Mouse (Mus musculus): ENCODE results near the gene Olfr1348. TPM values are rescaled to one million over a fixed set of nuclear protein-coding genes. Genes with fewer than 3 reads are reported as not detected.

Olfr1348 gene
- not detected in 2 replicates for polyA plus RNA-seq (2015; fragmentation: Nextera tagmentation; extraction: Ambion mirVana)

GRCm38 (mm10) chr7:6508648-6509047, at the start of gene Olfr1348:
Gene Olfr1348 (minus strand): TSS chr7:6508748.

GRCm38 (mm10) chr7:6522850-6523249, 14.3 kb upstream of the Olfr1348 start, which contains the start of gene Olfr1349:
Gene Olfr1349 (minus strand): TSS chr7:6522950.

GRCm38 (mm10) chr7:6499655-6500054, 8.9 kb downstream of the Olfr1348 start, which contains the start of gene Olfr1347:
Gene Olfr1347 (minus strand): TSS chr7:6499755.

GRCm38 (mm10) chr7:6486841-6487240, 21.7 kb downstream of the Olfr1348 start, which contains the start of gene Olfr5:
Gene Olfr5 (minus strand): TSS chr7:6486941.

DNA sequence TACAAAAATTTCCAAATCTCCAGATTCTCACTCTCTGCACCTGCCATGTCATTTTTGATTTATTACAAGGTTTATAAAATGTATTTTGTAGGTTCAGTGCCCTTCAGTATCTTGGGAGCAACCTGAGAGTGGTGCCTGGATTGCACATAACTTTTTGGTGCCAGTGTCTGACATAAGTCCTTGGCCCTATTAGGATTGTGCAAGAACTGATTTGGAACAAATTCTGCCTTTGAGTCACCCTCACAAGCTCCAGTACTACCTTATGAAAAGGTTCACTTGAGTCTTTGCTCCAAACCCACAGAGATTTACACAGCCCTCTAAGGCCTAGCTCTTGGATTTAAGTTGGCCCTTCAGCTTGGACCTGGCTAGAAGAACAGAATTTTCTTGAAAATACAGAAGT, 41.6 kb downstream of the Olfr1348 start, which contains the start of gene Olfr1346:
Olfr1346 (plus strand) TSS at position 151 of the 400 bp plus-strand sequence.

DNA sequence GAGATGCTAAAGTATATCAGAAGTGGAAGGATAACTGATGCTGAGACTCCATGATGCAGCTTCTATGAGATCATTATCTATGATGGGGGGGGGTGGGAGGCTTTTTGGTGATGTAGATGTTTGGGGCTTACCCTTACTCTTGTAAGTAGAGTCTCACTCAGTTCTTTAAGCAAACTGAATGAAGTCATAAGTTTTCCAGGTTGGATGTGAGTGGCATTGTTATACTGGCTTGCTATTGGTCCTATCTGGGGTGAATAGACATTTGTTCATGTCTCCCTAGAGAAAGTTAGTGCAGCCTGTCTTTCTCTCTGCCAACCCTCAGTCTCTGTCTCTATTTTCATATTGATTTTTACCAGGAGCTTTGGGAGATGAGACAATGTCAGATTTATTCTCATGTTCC, 52.7 kb downstream of the Olfr1348 start, which contains the start of gene Olfr1336:
Olfr1336 (plus strand) TSS at position 301 of the 400 bp plus-strand sequence.

Other genes with a start within 250 kb of the Olfr1348 start
- 9.9 and 10.7 TPM in 2 replicates for gene Zfp667, start 222.2 kb downstream of the Olfr1348 start, polyA plus RNA-seq (2015; fragmentation: Nextera tagmentation; extraction: Ambion mirVana)
- 2.5 and 3.0 TPM in 2 replicates for gene Zfp583, start 177.5 kb downstream of the Olfr1348 start, polyA plus RNA-seq (2015; fragmentation: Nextera tagmentation; extraction: Ambion mirVana)
- 0.17 and 0.56 TPM in 2 replicates for gene Gm3854, start 165.0 kb downstream of the Olfr1348 start, polyA plus RNA-seq (2015; fragmentation: Nextera tagmentation; extraction: Ambion mirVana)
- gene Zfp78, start 145.5 kb downstream of the Olfr1348 start, polyA plus RNA-seq (2015; fragmentation: Nextera tagmentation; extraction: Ambion mirVana): 1.9 and 2.1 TPM in 2 replicates
- 3.8 and 5.4 TPM in 2 replicates for gene Zfp28, start 125.5 kb downstream of the Olfr1348 start, polyA plus RNA-seq (2015; fragmentation: Nextera tagmentation; extraction: Ambion mirVana)
- not detected in 2 replicates for gene Smim17, start 110.0 kb downstream of the Olfr1348 start, polyA plus RNA-seq (2015; fragmentation: Nextera tagmentation; extraction: Ambion mirVana)
- gene Gm20715, start 98.5 kb downstream of the Olfr1348 start, polyA plus RNA-seq (2015; fragmentation: Nextera tagmentation; extraction: Ambion mirVana): not detected in 2 replicates
- gene Olfr1344, start 70.1 kb downstream of the Olfr1348 start, polyA plus RNA-seq (2015; fragmentation: Nextera tagmentation; extraction: Ambion mirVana): not detected in 2 replicates
- not detected in 2 replicates for gene Olfr1336, start 52.6 kb downstream of the Olfr1348 start, polyA plus RNA-seq (2015; fragmentation: Nextera tagmentation; extraction: Ambion mirVana)
- gene Olfr1346, start 41.6 kb downstream of the Olfr1348 start, polyA plus RNA-seq (2015; fragmentation: Nextera tagmentation; extraction: Ambion mirVana): not detected in 2 replicates
- gene Olfr5, start 21.8 kb downstream of the Olfr1348 start, polyA plus RNA-seq (2015; fragmentation: Nextera tagmentation; extraction: Ambion mirVana): not detected in 2 replicates
- not detected in 2 replicates for gene Olfr1347, start 9.0 kb downstream of the Olfr1348 start, polyA plus RNA-seq (2015; fragmentation: Nextera tagmentation; extraction: Ambion mirVana)
- not detected in 2 replicates for gene Olfr1349, start 14.2 kb upstream of the Olfr1348 start, polyA plus RNA-seq (2015; fragmentation: Nextera tagmentation; extraction: Ambion mirVana)
- not detected in 2 replicates for gene Olfr1350, start 56.1 kb upstream of the Olfr1348 start, polyA plus RNA-seq (2015; fragmentation: Nextera tagmentation; extraction: Ambion mirVana)
- 1.5 and 1.6 TPM in 2 replicates for gene Zim1, start 187.7 kb upstream of the Olfr1348 start, polyA plus RNA-seq (2015; fragmentation: Nextera tagmentation; extraction: Ambion mirVana)
- gene Peg3, start 221.7 kb upstream of the Olfr1348 start, polyA plus RNA-seq (2015; fragmentation: Nextera tagmentation; extraction: Ambion mirVana): 44.1 and 55.1 TPM in 2 replicates
- 0.82 and 1.1 TPM in 2 replicates for gene Usp29, start 221.8 kb upstream of the Olfr1348 start, polyA plus RNA-seq (2015; fragmentation: Nextera tagmentation; extraction: Ambion mirVana)